Mouse (Mus musculus): ENCODE data around the gene Pard3. TPM values are rescaled to one million over a fixed set of nuclear protein-coding genes. Genes with fewer than 3 reads are reported as not detected.
A peak's percentile ranks its signal among the peaks of the same experiment; 100 is the strongest.

Pard3 gene
- total RNA-seq, 2 experiments from 2014 or later: 26.1 to 28.1 TPM

DNA sequence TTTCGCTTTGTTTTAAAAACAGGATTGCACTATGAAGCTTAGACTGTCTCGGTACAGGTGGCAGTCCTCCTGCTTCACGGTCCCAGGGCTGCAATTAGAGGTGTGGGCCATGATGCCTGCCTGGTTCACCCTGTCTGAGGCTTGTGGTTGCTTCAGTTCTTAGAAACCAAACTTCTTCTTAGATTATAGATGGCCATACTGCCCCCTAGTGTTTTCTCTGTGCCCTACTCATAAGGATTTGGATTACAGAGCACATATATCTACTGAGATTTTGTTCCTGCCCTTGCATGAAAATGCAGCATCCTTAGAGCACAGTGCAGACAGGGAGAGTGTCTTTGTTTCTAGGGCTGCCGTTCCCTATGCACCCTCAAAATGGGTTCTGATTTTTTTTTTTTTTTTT lies 114.9 kb downstream of the Pard3 start:
- no peak overlapping the region for H3K4me3 ChIP-seq
- no peak overlapping the region for H3K27ac ChIP-seq
- peak; percentile 86 for TF ChIP-seq CTCF (conservative IDR thresholded peaks at IDR 0.05)
- peak; percentile 52 to 62 for DNase-seq (ENCODE audit: low spot score in 2 of 2)

DNA sequence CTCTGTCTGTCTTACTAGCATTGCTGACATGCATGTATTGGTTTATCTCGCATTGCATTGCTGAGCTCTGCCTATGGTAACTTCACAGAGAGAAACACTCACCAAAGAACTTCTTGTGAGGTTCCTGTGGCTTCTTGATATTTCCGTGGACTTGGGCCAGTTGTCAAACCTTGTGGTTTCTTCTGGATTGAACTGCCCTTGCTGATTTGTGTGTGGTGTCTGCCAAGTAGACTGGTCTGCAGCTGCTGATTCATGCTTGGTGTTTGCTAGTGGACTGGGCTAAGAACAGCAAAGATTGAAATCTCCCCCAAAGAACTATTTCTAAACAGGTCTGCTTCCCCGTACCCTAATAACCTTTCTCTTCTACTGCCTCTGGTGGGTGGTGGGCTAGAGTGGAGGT lies 117.6 kb downstream of the Pard3 start:
- no peak for TF ChIP-seq CTCF (conservative IDR thresholded peaks at IDR 0.05)
- Histone ChIP-seq H3K4me3 (no peak overlapping the region), H3K27ac (no peak overlapping the region)
- DNase-seq (ENCODE audit: low spot score in 2 of 2): no peak

DNA sequence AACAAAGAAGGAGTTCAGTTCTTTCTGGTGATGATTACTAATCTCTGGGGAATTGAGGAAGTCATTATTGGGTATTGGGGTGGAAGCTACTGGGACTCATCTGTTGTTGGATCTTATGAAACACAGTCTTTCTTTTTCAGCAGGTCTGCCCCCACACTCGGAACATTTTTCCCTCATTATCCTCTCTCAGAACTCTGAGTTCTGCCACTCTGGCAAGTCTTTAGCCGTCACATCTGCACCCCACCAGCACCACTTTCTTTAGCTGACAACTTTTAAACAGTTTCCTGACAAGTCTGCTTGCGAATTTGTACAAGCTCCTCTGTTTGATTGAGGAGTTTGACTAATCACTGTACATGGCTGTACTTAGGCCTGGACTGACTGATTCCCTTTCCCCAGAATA lies 118.4 kb downstream of the Pard3 start:
- DNase-seq (ENCODE audit: low spot score in 2 of 2): no peak
- H3K4me3 ChIP-seq: no peak overlapping the region
- peak overlapping the region; percentile 52 for H3K27ac ChIP-seq
- TF ChIP-seq CTCF (conservative IDR thresholded peaks at IDR 0.05): no peak

DNA sequence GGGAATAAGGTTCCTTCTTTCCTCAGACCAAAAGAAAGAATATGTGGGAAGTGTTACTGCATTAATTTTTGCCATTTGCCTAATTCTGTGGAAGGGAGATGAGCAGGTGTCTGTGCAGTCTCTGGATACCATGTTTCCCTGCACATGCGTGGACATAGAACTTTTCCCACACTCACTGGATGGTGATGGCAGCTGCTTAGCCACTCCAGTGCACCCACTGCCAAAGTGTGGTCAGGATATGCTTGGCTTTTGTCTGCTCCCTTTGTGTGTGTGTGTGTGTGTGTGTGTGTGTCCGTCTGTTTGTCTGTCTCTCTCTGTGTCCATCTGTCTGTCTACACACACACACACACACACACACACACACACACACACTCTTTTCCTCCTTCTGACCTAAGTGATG lies 119.8 kb downstream of the Pard3 start:
- no peak for DNase-seq (ENCODE audit: low spot score in 2 of 2)
- no peak for TF ChIP-seq CTCF (conservative IDR thresholded peaks at IDR 0.05)
- Histone ChIP-seq H3K4me3 (no peak overlapping the region), H3K27ac (no peak overlapping the region)

DNA sequence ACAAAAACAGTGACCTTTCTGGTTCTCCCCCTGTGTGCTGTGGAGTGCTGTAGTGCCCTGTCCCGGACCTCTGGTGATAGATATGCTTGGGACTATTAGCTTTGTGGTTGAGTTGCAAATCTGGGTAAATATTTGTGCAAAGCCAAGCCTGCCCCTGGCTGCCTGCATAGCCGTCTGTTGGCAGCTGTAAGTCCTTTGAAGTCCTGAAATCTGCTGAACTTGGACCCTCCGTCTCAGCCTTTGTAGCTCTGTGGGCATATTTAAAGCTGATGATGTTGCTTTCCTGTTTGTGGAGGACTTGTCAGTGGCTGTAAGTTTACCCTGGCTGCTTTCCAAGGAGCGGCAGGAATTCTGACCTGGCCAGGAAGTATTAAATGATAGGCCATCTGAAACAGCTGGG lies 120.3 kb downstream of the Pard3 start:
- no peak for DNase-seq (ENCODE audit: low spot score in 2 of 2)
- H3K4me3 ChIP-seq: no peak overlapping the region
- no peak overlapping the region for H3K27ac ChIP-seq
- no peak for TF ChIP-seq CTCF (conservative IDR thresholded peaks at IDR 0.05)

DNA sequence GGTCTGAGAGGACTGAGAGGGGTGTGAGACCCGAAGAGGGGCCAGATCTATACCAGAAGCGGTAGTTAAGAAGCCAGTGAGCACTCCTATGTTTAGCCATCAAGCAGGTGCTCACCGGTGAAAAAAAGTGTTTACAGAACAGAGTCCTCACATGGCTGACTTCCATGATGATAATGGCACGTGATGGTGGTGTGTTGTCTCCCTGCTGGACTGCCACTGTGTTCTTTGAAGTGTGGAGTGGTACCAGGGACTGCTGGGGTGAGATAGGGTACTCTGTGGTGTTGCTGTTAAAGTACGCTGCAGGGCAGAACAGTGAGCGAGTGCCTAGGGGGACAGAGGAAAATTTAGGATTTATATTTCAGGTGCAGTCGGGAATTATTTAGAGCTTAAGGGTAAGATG lies 122.2 kb downstream of the Pard3 start:
- no peak for DNase-seq (ENCODE audit: low spot score in 2 of 2)
- Histone ChIP-seq H3K4me3 (no peak overlapping the region), H3K27ac (no peak overlapping the region)
- no peak for TF ChIP-seq CTCF (conservative IDR thresholded peaks at IDR 0.05)

DNA sequence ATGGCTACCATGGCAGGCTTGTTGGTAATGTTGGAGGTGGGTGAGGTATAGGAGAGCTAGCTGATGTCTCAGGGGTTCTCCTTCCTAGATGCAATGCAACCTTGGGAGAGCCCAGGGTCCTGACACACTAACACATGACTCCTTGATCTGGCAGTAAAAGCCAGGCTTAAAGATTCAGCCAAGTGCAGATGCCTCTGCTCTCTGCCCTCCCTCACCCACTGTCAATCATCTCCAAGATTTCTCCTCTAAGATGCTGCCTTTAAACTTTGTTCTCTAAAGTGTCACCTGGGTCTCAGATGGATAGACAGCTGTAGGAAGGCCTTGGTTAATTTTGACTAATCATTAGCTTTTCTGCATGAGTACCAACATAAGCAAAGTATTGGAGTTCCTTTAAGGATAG lies 125.0 kb downstream of the Pard3 start:
- no peak for TF ChIP-seq CTCF (conservative IDR thresholded peaks at IDR 0.05)
- no peak for DNase-seq (ENCODE audit: low spot score in 2 of 2)
- H3K27ac ChIP-seq: no peak overlapping the region
- no peak overlapping the region for H3K4me3 ChIP-seq

DNA sequence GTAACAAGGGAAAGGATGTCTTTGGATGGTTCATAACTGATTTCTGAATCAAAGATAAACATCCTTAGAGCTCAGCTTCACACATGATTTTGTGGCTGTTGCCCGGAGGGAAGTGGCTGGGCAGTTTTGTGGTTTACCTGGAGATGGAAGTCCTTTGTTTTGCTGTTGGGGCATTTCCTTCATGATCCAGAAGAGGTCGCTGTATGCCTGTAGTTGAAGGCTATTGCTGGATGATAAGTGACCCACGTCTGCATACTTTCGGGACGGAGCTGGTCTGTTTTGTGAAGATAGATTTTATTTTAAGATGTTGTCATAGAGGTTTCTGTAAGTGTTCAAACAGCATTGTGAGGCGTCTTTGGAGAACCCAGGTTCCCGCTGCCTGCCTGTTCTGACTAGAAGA lies 126.7 kb downstream of the Pard3 start:
- peak; percentile 90 for TF ChIP-seq CTCF (conservative IDR thresholded peaks at IDR 0.05)
- no peak overlapping the region for H3K27ac ChIP-seq
- DNase-seq (ENCODE audit: low spot score in 2 of 2): peak; percentile 76 to 77
- no peak overlapping the region; the same call in 1 of the 2 replicates for H3K4me3 ChIP-seq

DNA sequence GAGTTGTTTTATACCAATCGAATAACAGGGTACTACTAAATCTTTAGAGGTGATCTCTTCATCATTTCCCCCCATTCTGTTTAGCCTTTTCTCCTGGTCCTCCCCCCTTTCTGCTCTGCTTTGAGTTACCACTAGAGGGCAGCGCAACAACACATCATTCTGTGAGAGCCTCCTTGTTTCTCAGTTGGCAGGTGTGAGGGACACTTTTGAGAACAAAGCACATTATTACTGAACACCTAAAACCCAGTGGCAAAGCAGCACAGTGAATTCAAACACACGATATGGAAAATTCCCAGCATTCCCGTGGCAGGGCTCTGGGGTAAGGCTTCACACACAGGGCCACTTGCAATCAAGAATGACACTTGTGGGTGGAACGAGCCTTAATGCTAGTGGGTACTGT lies 127.7 kb downstream of the Pard3 start:
- no peak overlapping the region for H3K4me3 ChIP-seq
- peak; percentile 68 to 74 for DNase-seq (ENCODE audit: low spot score in 2 of 2)
- peak; percentile 89 for TF ChIP-seq CTCF (conservative IDR thresholded peaks at IDR 0.05)
- peak overlapping the region; percentile 51; the same call in 1 of the 2 replicates for H3K27ac ChIP-seq

DNA sequence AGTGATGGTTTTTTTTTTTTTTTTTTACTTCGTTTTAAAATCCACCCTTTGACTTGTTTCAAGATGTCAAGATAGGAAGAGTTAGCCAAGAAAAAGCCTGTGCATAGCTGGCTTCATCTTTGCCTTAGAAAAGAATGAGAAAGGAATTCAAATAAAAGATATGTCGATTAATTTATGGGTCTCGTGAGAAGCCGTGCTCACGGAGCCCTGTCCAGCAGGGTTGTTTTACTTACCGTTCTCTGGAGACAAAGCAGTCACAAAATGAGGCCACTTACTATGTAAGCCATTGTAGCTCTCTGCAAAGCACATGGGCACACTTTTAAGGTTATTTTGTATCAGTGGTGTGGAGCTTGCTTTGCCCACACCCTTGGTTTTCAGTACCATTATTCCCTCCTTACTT lies 128.1 kb downstream of the Pard3 start:
- peak overlapping the region; percentile 51 for H3K27ac ChIP-seq
- no peak for DNase-seq (ENCODE audit: low spot score in 2 of 2)
- no peak for TF ChIP-seq CTCF (conservative IDR thresholded peaks at IDR 0.05)
- no peak overlapping the region for H3K4me3 ChIP-seq

DNA sequence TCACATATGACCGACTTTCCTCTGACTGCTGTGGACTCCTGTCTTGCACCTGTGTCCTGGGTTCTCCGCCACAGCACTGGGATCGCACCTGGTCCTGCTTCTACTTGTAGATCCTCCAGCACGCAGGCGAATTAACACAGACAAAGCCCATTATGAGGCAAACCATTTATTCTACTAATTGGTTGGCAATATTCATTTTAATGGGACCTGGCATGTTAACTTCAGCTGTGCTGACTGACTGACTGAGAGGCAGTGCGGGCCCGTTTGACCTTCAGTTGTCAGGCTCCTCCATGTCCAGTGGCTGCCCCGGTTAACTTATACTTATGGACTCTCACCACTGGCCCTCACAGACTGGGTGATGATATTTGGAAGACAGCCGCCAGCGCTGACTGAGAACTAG lies 128.6 kb downstream of the Pard3 start:
- no peak overlapping the region for H3K4me3 ChIP-seq
- peak overlapping the region; percentile 44 for H3K27ac ChIP-seq
- DNase-seq (ENCODE audit: low spot score in 2 of 2): no peak
- TF ChIP-seq CTCF (conservative IDR thresholded peaks at IDR 0.05): no peak

DNA sequence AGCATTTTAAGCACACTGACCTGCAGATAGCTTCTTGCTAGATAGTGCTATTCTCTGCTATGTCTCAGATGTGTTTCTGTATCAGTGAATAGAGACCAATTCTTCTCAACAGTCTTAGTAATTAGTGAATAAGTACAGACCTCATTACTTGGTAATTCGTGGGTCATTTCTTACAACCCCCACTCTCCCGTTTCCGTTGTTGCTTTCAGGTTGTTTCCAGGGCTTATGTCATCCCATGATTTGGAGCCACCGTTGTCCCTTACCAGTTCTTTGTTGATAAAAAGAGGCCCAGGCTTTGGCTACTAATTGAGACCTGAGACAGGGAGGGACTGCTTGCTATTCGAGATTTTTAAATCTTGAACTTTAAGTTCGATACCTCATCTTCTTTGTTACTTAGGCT lies 129.7 kb downstream of the Pard3 start:
- H3K4me3 ChIP-seq: no peak overlapping the region
- no peak for TF ChIP-seq CTCF (conservative IDR thresholded peaks at IDR 0.05)
- no peak for DNase-seq (ENCODE audit: low spot score in 2 of 2)
- H3K27ac ChIP-seq: no peak overlapping the region

DNA sequence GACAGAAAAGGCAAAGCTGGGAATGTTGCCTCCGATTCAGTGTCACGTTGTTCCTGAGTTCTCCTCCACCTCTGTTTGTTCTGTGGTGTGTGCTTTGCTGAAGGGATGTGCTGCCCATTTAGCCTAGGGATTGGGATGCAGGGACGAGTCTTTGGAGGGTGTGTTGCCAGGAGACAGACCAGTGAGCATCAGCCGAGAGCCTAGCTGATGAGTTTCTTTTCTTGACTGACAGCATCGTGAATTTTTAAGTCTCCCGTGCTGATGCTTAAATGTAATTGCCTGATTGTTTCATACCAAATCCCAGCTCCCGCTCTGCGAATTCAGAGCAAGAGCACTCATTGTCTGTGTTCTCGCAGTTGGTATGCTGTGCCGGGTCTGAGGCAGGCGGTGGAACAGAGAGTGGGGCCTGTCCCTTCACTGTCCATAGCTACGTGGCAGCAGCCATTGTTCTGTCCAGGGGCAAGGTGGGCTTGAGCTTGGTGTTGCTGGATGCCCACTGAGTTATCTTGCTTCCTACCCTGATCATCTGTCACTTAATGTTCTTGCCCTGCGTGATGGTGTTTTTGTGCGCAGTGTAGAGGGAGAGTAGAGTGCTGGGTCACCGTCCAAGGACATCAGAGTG lies 131.2 kb downstream of the Pard3 start:
- DNase-seq (ENCODE audit: low spot score in 2 of 2): peak in 1 of 2 experiments; percentile 17
- Histone ChIP-seq H3K4me3 (no peak overlapping the region), H3K27ac (peak overlapping the region; percentile 74)
- TF ChIP-seq CTCF (conservative IDR thresholded peaks at IDR 0.05): no peak

DNA sequence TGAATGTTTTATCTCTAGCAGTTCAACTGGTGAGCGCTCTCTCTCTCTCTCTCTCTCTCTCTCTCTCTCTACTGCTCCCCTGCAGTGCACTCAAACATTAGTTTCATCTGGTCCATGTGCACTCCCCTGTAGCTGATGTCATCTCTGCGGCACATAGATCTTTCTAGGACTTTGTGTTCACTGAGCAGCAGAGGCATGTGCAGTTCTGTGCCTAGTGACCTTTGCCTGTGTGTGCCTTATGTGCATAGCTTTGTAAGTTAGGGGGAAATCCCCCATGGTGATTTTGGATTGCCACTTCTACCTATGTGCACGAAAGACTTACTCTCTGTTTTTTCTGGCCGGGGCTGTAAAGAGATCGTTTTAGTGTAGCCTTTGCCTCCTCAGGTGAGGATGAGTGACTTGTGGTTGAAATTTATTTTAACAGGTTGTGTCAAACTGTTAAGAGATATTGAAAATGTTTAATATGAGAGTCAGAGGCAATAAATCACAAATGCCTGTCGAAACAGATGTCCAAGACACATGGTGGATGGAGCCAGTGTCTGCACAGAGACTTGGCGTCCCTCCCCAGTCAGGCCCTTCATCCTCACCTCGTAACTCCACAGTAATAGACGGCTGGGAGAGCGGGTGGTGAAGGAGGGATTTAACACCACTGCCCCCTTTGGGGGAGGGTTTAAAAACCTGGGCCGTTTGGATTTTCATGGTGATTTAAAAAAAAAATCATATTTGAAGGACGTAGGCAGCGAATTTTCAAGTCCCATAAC lies 133.0 kb downstream of the Pard3 start:
- Histone ChIP-seq H3K4me3 (no peak overlapping the region), H3K27ac (no peak overlapping the region)
- no peak for DNase-seq (ENCODE audit: low spot score in 2 of 2)
- no peak for TF ChIP-seq CTCF (conservative IDR thresholded peaks at IDR 0.05)
